Mouse (Mus musculus): ENCODE data around the gene Gabpb1.

Gabpb1 gene

GRCm38 (mm10) chr2:126676122-126676515, at the start of gene Gabpb1:
Gene Gabpb1, minus strand, starts transcription at chr2:126676337.
- DNase-seq: peak in 1 of 2 experiments; percentile 10

GRCm38 (mm10) chr2:126712950-126713349, 36.8 kb upstream of the Gabpb1 start:
- DNase-seq: no peak

GRCm38 (mm10) chr2:126712526-126712925, 36.4 kb upstream of the Gabpb1 start:
- no peak for DNase-seq

- no peak for DNase-seq
Observed at GRCm38 (mm10) chr2:126708361-126708760, 32.2 kb upstream of the Gabpb1 start.

GRCm38 (mm10) chr2:126707438-126707779, 31.3 kb upstream of the Gabpb1 start:
- DNase-seq: no peak

- DNase-seq: peak; percentile 97 to 98
Observed at GRCm38 (mm10) chr2:126706759-126707437, 30.8 kb upstream of the Gabpb1 start, which contains the start of gene Usp8. Gene Usp8, plus strand, starts transcription at chr2:126707328.

GRCm38 (mm10) chr2:126695285-126695684, 19.1 kb upstream of the Gabpb1 start:
- DNase-seq: no peak

- DNase-seq: no peak
Observed at GRCm38 (mm10) chr2:126691290-126691689, 15.2 kb upstream of the Gabpb1 start.

- no peak for DNase-seq
Observed at GRCm38 (mm10) chr2:126682937-126683336, 6.8 kb upstream of the Gabpb1 start.

- DNase-seq: no peak
Observed at GRCm38 (mm10) chr2:126682333-126682732, 6.2 kb upstream of the Gabpb1 start.

GRCm38 (mm10) chr2:126677366-126677765, 1.2 kb upstream of the Gabpb1 start:
- DNase-seq: no peak

GRCm38 (mm10) chr2:126675169-126676121, 692 bp downstream of the Gabpb1 start:
- peak; percentile 88 to 92 for DNase-seq

- peak; percentile 58 to 59 for DNase-seq
Observed at GRCm38 (mm10) chr2:126674441-126675168, 1.5 kb downstream of the Gabpb1 start.

- no peak for DNase-seq
Observed at GRCm38 (mm10) chr2:126673317-126674242, 2.6 kb downstream of the Gabpb1 start.

GRCm38 (mm10) chr2:126668621-126669252, 7.4 kb downstream of the Gabpb1 start:
- no peak for DNase-seq

GRCm38 (mm10) chr2:126665984-126666383, 10.2 kb downstream of the Gabpb1 start:
- DNase-seq: no peak

GRCm38 (mm10) chr2:126663481-126663880, 12.7 kb downstream of the Gabpb1 start:
- DNase-seq: peak; percentile 36 to 48

GRCm38 (mm10) chr2:126652929-126653328, 23.2 kb downstream of the Gabpb1 start:
- no peak for DNase-seq

- DNase-seq: no peak
Observed at GRCm38 (mm10) chr2:126647762-126648161, 28.4 kb downstream of the Gabpb1 start.

- no peak for DNase-seq
Observed at GRCm38 (mm10) chr2:126646461-126646860, 29.7 kb downstream of the Gabpb1 start.

GRCm38 (mm10) chr2:126644768-126645167, 31.4 kb downstream of the Gabpb1 start:
- no peak for DNase-seq
